Mouse (Mus musculus) adrenal gland, postnatal 10 days (tissue): ENCODE results near the gene Cdc42se1. TPM values are rescaled to one million over a fixed set of nuclear protein-coding genes. Genes with fewer than 3 reads are reported as not detected.
A peak's percentile ranks its signal among the peaks of the same experiment; 100 is the strongest.

Experiments
- DNase-seq: peaks from one replicate; pipeline ENCODE4 v3.0.0; 2021; ENCODE audit warnings: mixed read lengths
- total RNA-seq, 2 experiments: library from RNA; stranded (reverse); gene quantifications; 2 replicates each; pipeline ENCODE4 v1.2.3; 2021

The Cdc42se1 gene
- total RNA-seq, 2 experiments from 2014 or later = 62.4 to 69.7 TPM

DNA sequence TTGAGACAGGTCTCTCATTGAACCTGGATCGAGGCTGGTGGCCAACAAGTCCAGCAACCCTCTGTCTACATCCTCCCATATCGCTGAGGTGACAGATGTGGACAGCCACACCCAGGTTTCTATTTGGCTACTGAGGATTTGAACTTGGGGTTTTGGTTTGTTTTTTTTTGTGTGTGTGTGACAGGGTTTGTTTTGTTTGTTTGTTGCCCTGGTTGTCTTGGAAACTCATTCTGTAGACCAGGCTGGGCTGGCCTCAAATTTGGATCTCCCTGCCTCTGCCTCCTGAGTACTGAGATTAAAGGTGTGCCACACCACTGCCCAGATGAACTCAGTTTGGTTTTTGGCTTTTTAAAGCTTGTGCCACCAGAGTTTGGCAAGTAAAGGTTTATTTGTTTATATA is 5.5 kb upstream of the Cdc42se1 start:
- no peak for DNase-seq

DNA sequence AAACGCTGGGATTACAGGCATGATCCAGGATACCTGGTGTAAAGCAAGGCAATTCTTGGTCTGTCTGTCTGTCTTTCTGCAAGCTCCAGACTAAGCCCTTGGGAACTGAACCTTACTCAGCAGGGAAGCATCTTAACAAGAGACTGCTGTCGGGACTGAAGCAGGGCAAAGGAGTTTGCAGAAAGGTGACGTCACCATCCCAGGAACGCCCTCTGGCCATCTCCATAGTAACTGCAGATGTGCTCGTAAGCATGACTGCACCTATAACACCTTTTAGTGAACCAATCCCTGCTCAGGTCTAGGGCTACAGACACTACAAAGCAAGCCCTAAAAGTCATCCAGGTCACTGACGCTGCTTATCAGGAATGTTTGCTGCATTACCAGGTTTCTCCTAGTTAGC is 4.2 kb upstream of the Cdc42se1 start:
- DNase-seq = no peak

DNA sequence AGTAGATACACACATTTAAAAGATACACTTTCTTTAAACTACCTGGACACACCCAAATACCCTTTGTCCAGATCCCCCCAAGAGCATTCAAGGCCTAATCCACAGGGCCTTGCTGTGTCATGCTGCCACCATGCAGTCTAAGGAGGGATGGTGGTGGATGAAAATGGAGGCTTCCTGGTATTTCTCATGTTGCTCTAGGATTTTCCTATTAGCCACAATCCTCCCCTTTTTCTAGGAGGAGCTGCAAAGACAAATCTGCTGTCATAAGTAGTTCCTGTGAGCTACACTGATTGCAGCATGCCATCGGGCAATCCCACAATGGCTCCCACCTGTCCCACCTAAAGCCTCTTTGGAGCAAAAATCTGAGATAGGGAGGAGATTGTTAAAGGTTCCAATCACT is 1.3 kb upstream of the Cdc42se1 start:
- no peak for DNase-seq

DNA sequence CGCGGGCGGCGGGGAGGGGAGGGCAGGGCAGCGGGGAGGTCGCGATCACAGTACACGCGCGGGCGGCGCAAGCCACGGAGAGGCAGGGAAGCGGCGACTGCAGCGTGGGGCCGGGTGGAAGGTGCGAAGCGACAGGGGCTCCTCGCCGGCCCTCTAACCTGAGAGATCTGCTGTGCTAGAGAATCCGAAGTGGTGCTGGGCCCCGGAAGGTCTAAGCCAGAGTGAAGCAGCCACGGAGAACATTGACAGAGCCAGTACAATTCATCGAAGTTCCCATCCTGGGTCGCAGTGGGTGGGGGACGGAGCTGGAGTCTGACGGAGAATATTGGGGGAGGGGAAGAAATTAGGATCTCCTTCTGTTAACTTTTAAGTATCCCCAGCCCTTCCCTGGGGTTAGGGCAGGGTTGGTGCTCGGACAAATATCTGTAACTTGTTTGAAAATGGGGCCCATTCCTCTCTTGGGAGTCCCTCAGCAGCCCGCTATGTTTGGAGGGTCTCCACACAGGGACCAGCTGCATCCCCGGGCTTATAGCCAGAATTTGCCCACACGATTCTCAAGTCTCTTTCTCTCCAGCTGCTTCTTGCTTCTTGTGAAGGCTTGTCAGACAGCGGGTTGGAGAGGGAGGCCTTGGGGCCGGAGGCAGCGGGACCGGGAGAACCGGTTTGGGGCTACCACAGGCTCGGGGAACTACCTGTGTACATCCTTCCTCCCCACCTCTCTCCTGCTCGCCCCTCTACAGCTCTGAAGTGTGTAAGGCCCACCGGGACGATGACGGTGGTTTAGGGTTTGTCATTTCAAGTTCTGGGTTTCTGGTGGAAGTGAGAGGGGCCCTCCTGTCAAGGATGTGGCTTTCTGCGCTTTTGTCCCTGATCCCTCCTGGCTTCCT is 605 bp downstream of the Cdc42se1 start:
- peak; percentile 49 for DNase-seq

DNA sequence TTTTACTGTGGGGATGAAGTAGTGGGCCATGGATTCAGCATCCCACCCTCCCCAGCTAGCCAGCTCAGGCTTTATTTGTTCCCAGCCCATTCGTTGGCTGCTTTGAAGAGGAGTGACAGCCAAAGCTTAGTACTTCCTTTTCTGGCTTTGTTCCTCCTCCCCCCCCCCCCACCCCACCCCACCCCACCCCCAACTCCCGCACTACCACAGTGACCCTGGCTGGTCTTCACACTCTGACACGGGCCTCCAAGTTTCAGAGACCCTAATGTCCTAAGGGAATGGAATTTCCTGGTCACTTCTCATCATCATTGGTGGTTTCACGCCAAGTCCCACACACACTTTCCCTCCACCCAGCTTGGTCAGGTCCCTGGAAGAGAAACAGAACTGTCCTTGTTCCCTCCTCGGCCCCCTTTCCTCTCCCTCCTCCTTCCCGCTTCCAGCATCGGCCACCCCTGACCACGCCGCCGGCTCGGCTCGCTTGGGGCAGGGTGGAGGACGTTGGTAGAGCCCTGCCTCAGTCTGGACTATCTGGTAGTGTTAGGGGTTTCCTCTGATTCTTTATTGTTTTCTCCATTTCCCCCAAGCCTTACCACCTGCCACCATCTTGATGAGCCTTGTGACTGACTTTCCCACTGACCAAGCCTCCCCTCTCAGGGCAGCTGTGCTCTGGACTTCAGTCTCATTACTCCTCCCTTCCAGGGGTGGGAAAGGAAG is 1.4 kb downstream of the Cdc42se1 start:
- DNase-seq = peak; percentile 59

DNA sequence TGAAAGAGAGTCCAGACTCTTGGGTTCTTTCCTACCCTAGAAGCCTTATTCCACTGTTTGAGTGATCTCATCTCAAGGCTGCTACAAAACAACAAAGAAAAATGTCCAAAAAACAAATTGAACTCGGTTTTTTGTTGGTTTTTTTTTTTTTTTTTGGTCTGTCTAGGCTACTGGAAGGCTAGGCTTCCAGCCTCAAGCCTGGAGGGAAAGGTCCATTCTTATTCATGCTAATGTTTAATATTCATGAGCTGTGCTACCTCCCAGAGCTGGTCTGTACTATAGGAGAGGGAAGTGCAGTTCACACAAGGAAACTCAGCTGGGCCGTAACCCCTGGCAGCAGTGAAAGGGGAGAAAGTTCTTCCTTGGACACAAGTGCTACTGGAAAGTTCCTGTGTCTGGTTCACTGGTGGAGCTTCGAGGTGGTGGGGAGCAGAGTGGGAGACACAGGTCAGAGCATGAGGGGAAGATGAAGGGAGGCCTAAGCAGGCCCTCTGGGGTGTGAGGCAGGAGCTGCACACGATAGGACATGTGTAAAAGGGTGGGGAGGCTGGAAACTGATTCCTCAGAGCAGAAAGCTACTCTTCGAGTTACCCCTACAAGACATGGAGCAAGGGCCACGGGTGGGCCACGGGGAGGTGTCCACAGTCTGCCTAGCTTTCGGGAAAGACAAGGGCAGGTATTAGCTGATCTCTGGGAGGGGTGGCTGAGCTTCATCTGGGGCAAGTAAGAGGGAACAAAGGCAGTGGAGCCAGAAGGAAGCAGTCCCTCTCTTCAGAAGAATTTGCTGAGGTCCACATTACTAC is 2.2 kb downstream of the Cdc42se1 start:
- no peak for DNase-seq

DNA sequence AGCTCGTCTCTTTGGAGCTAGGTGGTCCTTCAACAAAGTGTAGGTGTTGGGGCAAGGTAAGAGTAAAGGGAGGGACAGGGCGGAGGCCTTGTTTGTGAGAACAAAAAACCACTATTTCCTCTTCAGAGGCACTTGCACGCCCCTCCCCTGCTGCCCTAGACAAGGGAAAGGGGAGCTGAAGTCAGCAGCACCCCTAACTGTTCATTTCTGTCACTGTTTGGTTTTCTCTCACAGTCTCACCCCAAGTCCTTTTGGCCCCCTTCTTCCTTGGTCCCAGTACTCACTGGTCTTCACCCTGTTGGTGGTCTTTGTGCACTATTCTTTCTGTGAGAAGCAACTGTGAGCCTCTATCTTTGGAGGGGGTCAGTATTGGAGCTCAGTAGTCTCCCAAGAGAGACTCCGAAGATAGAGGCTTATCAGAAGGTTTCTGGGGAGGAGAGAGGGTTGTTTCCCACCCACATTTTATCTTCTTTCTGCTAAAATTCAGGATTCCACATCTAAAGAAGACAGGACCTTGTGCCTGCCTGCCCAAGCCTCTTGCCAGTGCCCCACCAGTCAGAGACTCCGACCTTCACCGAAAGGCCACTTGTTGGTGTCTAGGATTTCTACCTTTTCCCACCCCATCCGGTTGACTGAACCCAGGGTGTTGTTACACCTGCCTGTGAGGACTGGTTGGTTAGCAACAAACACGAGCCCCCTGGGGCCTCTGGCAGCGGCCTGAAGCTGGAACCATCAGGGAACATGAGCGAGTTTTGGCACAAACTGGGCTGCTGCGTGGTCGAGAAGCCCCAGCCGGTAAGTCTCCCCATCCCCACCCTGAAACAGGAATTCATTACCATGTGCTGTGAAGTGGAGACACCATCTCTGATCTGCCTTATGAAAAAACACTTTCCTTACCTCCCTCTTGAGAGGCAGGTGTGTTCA is 3.0 kb downstream of the Cdc42se1 start, which contains the start of gene Mllt11:
Gene Mllt11 (minus strand): TSS at position 874 of the 924 bp plus-strand sequence.
- DNase-seq = no peak

DNA sequence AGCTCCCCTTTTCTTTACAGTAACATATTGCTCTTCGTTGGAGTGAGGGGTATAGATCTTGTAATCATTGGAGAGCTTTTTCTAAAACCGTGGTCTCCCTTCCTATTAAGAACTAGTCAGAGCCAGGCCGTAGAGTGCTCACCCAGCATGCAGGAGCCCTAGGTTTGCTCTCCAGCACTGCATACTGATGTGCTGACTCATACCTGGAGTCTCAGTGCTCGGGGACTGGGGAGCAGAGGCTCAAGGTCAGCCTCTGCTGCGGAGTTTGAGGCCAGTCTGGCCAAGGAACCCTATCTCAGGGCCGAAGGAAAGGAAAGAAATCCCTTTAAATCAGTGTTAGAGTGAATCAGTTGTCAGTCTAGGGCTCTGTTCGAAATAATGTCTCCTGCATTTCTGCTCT is 4.2 kb downstream of the Cdc42se1 start:
- DNase-seq = peak; percentile 73

DNA sequence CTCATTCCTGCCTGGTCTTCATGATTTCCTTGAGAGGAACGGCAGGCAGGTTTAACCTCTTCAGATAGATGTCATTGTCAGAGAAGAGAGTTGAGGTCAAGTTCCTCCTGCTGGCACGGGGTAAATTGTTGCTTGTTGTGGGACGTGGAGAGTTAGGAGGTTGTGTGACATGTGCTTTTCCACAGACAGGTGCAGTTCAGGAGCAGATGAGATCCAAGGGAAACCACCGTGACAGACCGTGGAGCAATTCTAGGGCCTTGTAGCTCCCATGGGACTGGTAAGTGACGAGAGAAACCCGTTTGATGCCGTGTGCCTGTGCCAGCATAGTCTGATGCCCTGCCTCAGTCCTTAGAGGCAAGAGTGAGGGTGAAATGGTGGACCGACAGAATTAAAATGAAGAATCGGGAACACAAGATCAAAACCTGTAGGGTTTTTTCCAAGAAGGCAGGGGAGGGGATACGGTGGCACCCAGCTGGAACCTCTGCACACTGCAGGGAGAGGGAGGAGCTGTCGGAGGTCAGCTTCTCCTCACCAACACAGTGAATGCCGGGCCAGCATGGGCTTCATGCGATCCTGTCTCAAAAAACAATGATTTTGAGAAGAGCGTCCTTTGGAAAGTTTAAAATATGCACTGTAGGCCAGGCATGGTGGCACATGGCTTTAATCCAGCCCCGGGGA is 4.9 kb downstream of the Cdc42se1 start:
- no peak for DNase-seq

DNA sequence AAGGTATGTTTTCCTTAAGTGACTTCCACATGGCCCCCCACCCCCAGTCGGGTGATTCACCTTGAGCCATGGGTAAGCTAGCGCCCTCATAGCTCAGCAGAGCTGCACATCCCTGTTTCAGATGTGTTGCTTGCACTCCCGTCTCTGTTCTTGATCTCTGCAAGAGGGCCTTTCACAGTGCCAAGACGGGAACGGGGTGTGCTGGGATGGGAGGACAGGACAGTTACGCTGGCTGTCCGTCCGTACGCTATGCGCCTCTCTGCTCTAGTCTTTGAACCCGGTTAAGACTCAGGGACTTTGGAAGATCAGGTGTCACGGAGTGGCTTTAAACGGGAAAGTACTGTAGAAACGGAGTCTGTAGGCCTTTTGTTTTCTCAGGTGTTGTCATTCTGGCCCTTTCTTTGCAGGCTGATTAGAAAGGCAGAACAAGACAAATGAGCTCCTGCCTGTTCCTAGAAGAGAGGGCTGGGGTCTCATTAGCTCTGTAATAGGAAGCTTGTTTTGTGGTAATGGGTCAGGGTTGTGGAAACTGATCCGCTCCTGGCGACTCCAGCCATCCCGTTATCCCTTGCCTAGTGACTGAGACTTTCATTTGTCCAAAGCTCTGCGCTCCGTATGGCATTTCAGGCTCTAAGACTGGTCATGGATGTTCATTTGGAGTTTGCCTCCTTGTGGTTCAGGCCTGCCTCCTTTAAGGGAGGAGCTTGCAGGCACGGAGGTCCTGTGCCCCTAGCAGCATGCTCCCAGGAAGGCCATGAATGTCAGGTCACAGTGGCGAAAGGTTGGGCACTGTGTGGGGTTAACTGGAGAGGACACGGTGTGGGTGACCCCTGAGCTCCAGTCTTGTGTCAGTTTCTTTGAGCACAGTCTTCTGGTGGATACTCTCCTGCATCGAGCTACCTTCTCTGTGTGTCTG is 7.1 kb downstream of the Cdc42se1 start:
- no peak for DNase-seq

DNA sequence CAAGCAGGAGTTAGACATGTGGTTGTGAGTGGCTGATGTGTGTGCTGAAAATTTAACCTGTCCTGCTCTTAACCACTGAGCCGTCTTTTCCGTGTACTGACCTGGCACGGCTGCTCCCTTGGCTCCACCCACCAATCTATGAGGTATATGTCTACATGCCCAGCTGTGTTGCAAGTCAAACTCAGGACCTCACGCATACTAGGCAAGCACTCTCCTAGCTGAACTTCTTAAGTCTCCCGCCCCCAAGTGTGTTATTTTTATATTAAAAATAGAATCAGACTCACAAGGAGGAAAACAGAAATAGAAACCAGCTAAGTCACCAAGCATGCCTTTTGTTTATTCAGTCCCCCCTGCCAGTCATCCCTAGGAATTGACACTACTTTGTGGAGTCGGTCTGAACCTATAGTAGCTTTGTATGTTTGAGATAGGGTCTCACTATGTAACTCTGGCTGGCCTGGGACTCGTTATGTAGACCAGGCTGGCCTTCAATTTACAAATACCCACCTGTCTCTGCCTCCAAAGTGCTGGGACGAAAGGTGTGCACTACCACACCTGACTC is 9.1 kb downstream of the Cdc42se1 start:
- DNase-seq = no peak

DNA sequence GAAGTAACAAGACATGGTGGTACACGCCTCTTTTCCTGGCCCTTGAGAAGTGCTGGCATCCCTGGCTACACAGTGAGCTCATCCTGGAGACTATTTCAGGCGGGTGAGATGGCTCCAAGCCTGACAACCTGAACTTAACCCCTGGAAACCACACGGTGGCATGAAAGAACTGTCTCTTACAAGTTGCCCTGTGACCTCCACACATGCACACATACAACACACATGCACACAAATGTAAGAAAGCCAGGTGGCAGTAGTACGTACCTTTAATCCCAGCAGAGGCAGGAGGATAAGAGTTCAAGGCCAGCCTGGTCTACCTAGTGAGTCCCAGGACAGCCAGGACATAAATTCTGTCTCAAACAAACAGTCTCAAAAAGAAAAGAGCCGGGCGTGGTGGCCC is 10.5 kb downstream of the Cdc42se1 start:
- DNase-seq = no peak

DNA sequence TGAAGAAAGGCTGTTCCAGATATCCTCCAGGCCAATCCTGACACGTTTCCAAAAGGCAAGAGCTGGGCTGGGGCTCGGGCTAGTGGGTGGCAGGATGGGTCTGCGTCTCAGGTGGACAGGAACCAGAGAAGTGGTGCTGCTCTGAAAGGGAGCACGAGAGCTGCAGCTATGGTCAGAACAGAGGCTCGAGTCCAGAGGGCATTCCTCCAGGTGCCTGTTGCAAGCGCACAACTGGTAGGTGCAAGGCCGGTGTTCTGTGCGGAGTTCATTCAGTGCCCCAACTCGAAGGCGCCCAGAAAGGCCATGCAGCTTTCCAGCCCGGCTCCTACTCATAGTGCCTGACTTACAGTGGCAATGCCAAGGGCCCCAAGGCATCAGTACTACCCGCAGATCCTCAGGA is 11.4 kb downstream of the Cdc42se1 start:
- no peak for DNase-seq

DNA sequence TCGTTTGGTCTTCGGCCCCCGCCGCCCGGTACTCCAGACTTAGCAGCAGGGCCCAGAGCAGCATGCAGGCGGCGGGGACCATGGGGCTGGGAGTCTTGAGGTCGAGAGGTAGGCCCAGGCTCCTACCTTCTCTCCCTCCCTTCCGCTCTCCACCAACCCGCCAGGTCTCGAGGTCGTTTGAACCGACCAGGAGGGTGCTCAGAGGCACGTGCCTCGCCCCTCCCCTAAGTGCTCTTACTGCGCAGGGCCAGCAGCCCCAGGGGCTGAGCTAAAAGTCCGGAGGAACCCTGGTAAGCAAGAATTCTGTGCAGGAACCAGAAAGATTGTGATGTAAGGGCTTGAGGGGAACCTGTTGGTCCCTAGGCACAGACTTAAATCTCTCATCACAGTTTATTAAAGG is 12.4 kb downstream of the Cdc42se1 start:
- no peak for DNase-seq

DNA sequence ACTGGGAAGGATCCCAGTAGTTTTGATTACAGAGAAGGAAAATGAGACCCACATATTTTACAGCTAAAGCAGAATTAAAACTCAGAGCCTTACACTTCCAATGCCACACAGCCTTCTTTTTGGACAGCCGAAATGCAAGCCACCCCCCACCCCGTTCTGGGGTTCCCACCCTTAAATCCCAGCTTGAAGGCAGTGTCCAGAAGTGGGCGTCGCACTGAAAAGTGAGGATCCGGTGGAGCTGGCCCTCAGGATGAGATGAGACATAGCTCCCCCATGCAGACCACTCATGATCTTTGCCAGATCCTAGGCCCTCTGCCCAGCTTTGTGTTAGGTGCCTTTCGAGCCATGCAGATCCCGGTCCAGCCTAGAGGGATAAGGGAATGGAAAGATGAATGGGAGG is 13.0 kb downstream of the Cdc42se1 start, which contains the start of gene Gm128:
Gene Gm128 (minus strand): TSS at position 101 of the 400 bp plus-strand sequence.
- no peak for DNase-seq

DNA sequence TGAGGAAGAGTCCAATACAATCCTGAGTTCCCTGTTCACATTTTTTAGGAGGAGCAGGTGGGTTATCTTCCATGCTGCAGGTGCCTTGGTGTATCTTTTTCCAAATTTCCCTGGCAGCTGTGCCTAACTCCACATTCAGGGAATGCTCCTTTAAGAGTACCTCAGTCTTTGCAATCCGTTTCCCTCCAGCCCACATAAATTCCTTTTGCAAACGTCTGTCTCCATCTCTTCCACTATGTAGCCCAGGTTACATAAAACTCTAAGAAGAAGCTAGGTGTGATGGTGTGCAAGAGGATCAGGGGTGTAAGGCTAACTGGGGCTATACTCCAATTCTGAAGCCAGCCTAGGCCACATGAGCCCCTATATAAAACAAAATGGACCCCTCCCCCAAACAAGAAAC is 14.6 kb downstream of the Cdc42se1 start:
- no peak for DNase-seq

DNA sequence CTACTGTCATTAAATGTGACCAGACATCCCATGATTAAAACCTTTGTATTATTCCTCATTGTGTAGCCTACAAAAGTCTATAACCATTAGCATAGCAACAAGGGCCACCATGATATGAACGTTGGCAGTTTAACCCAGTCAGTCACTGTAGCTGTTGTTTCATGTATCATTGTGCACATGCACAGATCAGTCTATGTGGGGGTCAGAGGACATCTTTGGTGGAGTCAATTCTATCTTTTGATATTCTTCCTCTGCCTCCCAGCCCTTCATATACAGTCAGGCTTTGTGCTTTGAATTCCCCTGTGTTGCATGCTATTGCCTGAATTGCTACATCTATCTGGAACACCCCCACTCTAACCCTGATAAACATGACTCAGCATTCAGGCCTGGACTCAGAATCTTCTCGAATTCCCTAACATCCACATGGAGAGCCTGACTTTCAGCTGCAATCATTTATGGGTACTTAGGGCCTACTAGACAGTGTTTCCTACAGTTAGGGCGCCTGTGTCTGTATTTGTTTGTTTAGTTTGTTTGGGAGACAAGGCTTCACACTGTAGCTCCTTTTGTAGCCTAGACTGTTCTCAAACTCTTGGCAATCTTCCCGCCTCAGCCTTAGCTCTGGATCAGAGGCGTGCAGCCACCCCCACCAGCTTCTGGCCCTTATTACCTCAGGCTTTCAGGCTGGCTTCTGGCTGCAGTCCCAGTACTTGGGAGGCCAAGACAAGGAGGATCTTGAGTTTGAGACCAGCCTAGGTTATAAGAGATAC is 18.1 kb downstream of the Cdc42se1 start:
- DNase-seq = peak; percentile 73

DNA sequence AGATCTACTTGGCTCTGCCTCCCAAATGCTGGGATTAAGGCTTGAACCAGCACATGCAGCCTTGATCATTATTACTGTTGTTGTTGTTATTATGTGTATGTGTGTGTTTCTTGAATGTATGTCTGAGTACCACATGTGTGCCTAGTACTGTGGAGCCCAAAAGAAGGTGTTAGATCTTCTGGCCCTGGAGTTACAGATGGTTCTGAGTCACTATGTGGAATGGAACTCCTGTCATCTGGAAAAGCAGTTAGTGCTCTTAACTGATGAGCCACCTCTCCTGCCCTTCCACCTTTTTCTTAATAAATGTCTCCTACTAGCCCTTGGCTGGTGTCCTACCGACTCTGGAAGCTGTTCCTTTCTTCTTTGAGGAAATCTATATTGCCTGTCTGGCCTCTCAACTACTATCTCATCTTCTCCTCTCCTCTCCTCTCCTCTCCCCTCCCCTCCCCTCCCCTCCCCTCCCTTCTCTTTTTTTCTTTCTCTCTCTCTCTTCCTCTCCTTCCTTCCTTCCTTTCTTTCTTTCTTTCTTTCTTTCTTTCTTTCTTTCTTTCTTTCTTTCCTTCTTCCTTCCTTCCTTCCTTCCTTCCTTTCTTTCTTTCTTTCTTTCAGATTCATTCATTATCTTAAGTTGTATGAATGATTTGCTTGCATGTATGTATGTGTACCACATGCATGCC is 19.3 kb downstream of the Cdc42se1 start:
- DNase-seq = no peak
